Mouse (Mus musculus): ENCODE results near the gene Tank. TPM values are rescaled to one million over a fixed set of nuclear protein-coding genes. Genes with fewer than 3 reads are reported as not detected.
A peak's percentile ranks its signal among the peaks of the same experiment; 100 is the strongest.

Gene Tank
- polyA plus RNA-seq, 1 experiment from 2014 or later, result 20.7 TPM

- DNase-seq (ENCODE audit: low spot score), result no peak
- Histone ChIP-seq H3K9me3 (ENCODE audit: control insufficient read depth, low read length) (no peaks in the 10 kb centered on the region), H3K4me3 (ENCODE audit: low read depth, low read length) (peak overlapping the region; percentile 93), H3K4me2 (replicated peaks; ENCODE audit: low read depth) (peak overlapping the region; percentile 81), H3K27ac (replicated peaks) (no peak overlapping the region), H3K4me1 (replicated peaks; ENCODE audit: control insufficient read depth, insufficient read depth) (no peaks in the 10 kb centered on the region), H3K9ac (ENCODE audit: low read length) (no peak overlapping the region), H3K36me3 (ENCODE audit: control insufficient read depth, insufficient read depth, low read length) (no peaks in the 10 kb centered on the region), H3K27me3 (ENCODE audit: control insufficient read depth, insufficient read depth, low read length) (no peaks in the 10 kb centered on the region)
- TF ChIP-seq EP300 (optimal IDR thresholded peaks at IDR 0.05) (no peak), CTCF (IDR thresholded peaks at IDR 0.05; ENCODE audit: low read depth) (no peak)
- no peak for ATAC-seq (ENCODE audit: low FRiP score, low TSS enrichment)
- WGBS, result 14% methylated on average over 5 of the region's 5 CpGs
Observed at GRCm38 (mm10) chr2:61592699-61593029, 14.3 kb downstream of the Tank start.

- H3K4me3 ChIP-seq (ENCODE audit: low read depth, low read length), result peak overlapping the region; percentile 93
- peak overlapping the region; percentile 96 for H3K27ac ChIP-seq (replicated peaks)
- no peaks in the 10 kb centered on the region for H3K4me1 ChIP-seq (replicated peaks; ENCODE audit: control insufficient read depth, insufficient read depth)
- no peaks in the 10 kb centered on the region for H3K27me3 ChIP-seq (ENCODE audit: control insufficient read depth, insufficient read depth, low read length)
- no peaks in the 10 kb centered on the region for H3K9me3 ChIP-seq (ENCODE audit: control insufficient read depth, low read length)
- no peaks in the 10 kb centered on the region for H3K36me3 ChIP-seq (ENCODE audit: control insufficient read depth, insufficient read depth, low read length)
- under 1% methylated on average over 62 of the region's 62 CpGs for WGBS
- DNase-seq (ENCODE audit: low spot score) (peak; percentile 97), ATAC-seq (ENCODE audit: low FRiP score, low TSS enrichment) (peak; percentile 99)
- peak overlapping the region; percentile 90 for H3K9ac ChIP-seq (ENCODE audit: low read length)
- peak overlapping the region; percentile 81 for H3K4me2 ChIP-seq (replicated peaks; ENCODE audit: low read depth)
- TF ChIP-seq CTCF (IDR thresholded peaks at IDR 0.05; ENCODE audit: low read depth), result no peak
- TF ChIP-seq EP300 (optimal IDR thresholded peaks at IDR 0.05), result no peak
Observed at GRCm38 (mm10) chr2:61593030-61593811, 14.8 kb downstream of the Tank start.

DNA sequence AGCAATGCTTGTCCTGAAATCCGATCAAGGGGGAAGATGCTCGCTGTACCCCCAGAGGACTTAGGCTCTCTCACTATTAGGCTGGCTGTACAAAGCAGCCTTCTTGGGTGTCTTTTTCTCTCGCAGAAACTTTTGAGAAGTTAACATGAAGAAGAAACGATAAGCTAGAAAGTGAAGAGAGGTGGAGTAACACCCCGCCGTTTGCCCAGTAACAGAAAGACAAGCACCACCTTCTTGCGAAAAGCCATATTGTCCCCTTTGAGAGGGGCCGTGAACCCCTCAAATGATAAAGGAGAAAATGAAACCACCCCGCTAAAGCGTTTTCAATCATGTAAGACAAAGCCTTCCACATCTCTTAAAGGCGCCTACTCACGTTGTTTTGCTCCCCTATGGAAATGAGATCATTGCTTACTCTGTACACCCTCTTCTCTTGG is 15.5 kb downstream of the Tank start:
- WGBS, result 1% methylated on average over 12 of the region's 12 CpGs
- no peak for DNase-seq (ENCODE audit: low spot score)

GRCm38 (mm10) chr2:61599730-61600129 is 21.3 kb downstream of the Tank start:
- 66% methylated on average over 1 of the region's 1 CpGs for WGBS
- H3K4me1 ChIP-seq (replicated peaks; ENCODE audit: control insufficient read depth, insufficient read depth), result no peaks in the 10 kb centered on the region

More for the DNA sequence above, 15.5 kb downstream of the Tank start:
- no peaks in the 10 kb centered on the region for H3K9me3 ChIP-seq (ENCODE audit: control insufficient read depth, low read length)
- no peaks in the 10 kb centered on the region for H3K27me3 ChIP-seq (ENCODE audit: control insufficient read depth, insufficient read depth, low read length)
- H3K4me2 ChIP-seq (replicated peaks; ENCODE audit: low read depth), result peak overlapping the region; percentile 81
- peak overlapping the region; percentile 93 for H3K4me3 ChIP-seq (ENCODE audit: low read depth, low read length)
- H3K9ac ChIP-seq (ENCODE audit: low read length), result peak overlapping the region; percentile 90
- H3K4me1 ChIP-seq (replicated peaks; ENCODE audit: control insufficient read depth, insufficient read depth), result no peaks in the 10 kb centered on the region
- H3K36me3 ChIP-seq (ENCODE audit: control insufficient read depth, insufficient read depth, low read length), result no peaks in the 10 kb centered on the region
- H3K27ac ChIP-seq (replicated peaks), result peak overlapping the region; percentile 96
- no peak for ATAC-seq (ENCODE audit: low FRiP score, low TSS enrichment)
- TF ChIP-seq EP300 (optimal IDR thresholded peaks at IDR 0.05) (no peak), CTCF (IDR thresholded peaks at IDR 0.05; ENCODE audit: low read depth) (no peak)

GRCm38 (mm10) chr2:61603461-61603860 is 25.1 kb downstream of the Tank start:
- Histone ChIP-seq H3K27ac (replicated peaks) (no peak overlapping the region), H3K4me1 (replicated peaks; ENCODE audit: control insufficient read depth, insufficient read depth) (no peaks in the 10 kb centered on the region), H3K4me3 (ENCODE audit: low read depth, low read length) (no peak overlapping the region), H3K27me3 (ENCODE audit: control insufficient read depth, insufficient read depth, low read length) (no peaks in the 10 kb centered on the region), H3K36me3 (ENCODE audit: control insufficient read depth, insufficient read depth, low read length) (no peaks in the 10 kb centered on the region), H3K9ac (ENCODE audit: low read length) (no peak overlapping the region), H3K4me2 (replicated peaks; ENCODE audit: low read depth) (no peak overlapping the region), H3K9me3 (ENCODE audit: control insufficient read depth, low read length) (no peaks in the 10 kb centered on the region)
- ATAC-seq (ENCODE audit: low FRiP score, low TSS enrichment), result no peak
- 68% methylated on average over 3 of the region's 3 CpGs for WGBS
- TF ChIP-seq CTCF (IDR thresholded peaks at IDR 0.05; ENCODE audit: low read depth), result no peak
- no peak for TF ChIP-seq EP300 (optimal IDR thresholded peaks at IDR 0.05)
- no peak for DNase-seq (ENCODE audit: low spot score)

More at GRCm38 (mm10) chr2:61599730-61600129, 21.3 kb downstream of the Tank start:
- TF ChIP-seq CTCF (IDR thresholded peaks at IDR 0.05; ENCODE audit: low read depth) (no peak), EP300 (optimal IDR thresholded peaks at IDR 0.05) (no peak)
- no peaks in the 10 kb centered on the region for H3K36me3 ChIP-seq (ENCODE audit: control insufficient read depth, insufficient read depth, low read length)
- no peaks in the 10 kb centered on the region for H3K27me3 ChIP-seq (ENCODE audit: control insufficient read depth, insufficient read depth, low read length)
- ATAC-seq (ENCODE audit: low FRiP score, low TSS enrichment) (peak; percentile 10; the same call in 1 of the 2 replicates), DNase-seq (ENCODE audit: low spot score) (no peak)
- H3K27ac ChIP-seq (replicated peaks), result no peak overlapping the region
- no peak overlapping the region for H3K9ac ChIP-seq (ENCODE audit: low read length)
- no peak overlapping the region for H3K4me3 ChIP-seq (ENCODE audit: low read depth, low read length)
- H3K4me2 ChIP-seq (replicated peaks; ENCODE audit: low read depth), result no peak overlapping the region
- H3K9me3 ChIP-seq (ENCODE audit: control insufficient read depth, low read length), result no peaks in the 10 kb centered on the region

GRCm38 (mm10) chr2:61606942-61607341 is 28.6 kb downstream of the Tank start:
- DNase-seq (ENCODE audit: low spot score) (no peak), ATAC-seq (ENCODE audit: low FRiP score, low TSS enrichment) (no peak)
- TF ChIP-seq CTCF (IDR thresholded peaks at IDR 0.05; ENCODE audit: low read depth), result no peak
- no peak for TF ChIP-seq EP300 (optimal IDR thresholded peaks at IDR 0.05)
- Histone ChIP-seq H3K27ac (replicated peaks) (no peak overlapping the region), H3K4me3 (ENCODE audit: low read depth, low read length) (no peak overlapping the region), H3K4me2 (replicated peaks; ENCODE audit: low read depth) (no peak overlapping the region), H3K9ac (ENCODE audit: low read length) (no peak overlapping the region), H3K27me3 (ENCODE audit: control insufficient read depth, insufficient read depth, low read length) (no peaks in the 10 kb centered on the region), H3K36me3 (ENCODE audit: control insufficient read depth, insufficient read depth, low read length) (no peaks in the 10 kb centered on the region), H3K4me1 (replicated peaks; ENCODE audit: control insufficient read depth, insufficient read depth) (no peaks in the 10 kb centered on the region), H3K9me3 (ENCODE audit: control insufficient read depth, low read length) (no peaks in the 10 kb centered on the region)
- 89% methylated on average over 1 of the region's 1 CpGs for WGBS
